Mouse (Mus musculus) kidney, postnatal 0 days (tissue): Measurements from ENCODE around the gene Csf2ra. TPM values are rescaled to one million over a fixed set of nuclear protein-coding genes. Genes with fewer than 3 reads are reported as not detected.
A peak's percentile ranks its signal among the peaks of the same experiment; 100 is the strongest.

Experiments used
- ATAC-seq: fragments of 200-750 bp; cut with Nextera tagmentation; replicated peaks from 2 replicates; pipeline ENCODE4 v1.8.0; 2017; ENCODE audit warnings: low read depth, moderate number of reproducible peaks, moderate TSS enrichment, moderate library complexity; ENCODE audit not compliant: low FRiP score
- DNase-seq: peaks from one replicate; pipeline ENCODE4 v3.0.0-alpha.2; 2016; ENCODE audit warnings: low spot score
- H3K27ac ChIP-seq: fragments of 300-500 bp; sonication (generic); 2 replicates; pipeline ENCODE4 v1.5.1; 2014; ENCODE audit warnings: mild to moderate bottlenecking
- H3K27me3 ChIP-seq: fragments of 300-500 bp; sonication (generic); 2 replicates; pipeline ENCODE4 v1.6.1; 2014; ENCODE audit warnings: low read length, mixed read lengths; ENCODE audit not compliant: insufficient read depth
- H3K36me3 ChIP-seq: fragments of 300-500 bp; sonication (generic); 2 replicates; pipeline ENCODE4 v1.6.1; 2014; ENCODE audit warnings: low read length, mixed read lengths; ENCODE audit not compliant: insufficient read depth
- H3K4me1 ChIP-seq: fragments of 300-500 bp; sonication (generic); replicated peaks from 2 replicates; pipeline ENCODE4 v1.6.1; 2014; ENCODE audit warnings: antibody characterized with exemption, low read length, mixed read lengths; ENCODE audit not compliant: insufficient read depth
- H3K4me2 ChIP-seq: fragments of 300-500 bp; sonication (generic); 2 replicates; pipeline ENCODE4 v1.6.1; 2014; ENCODE audit warnings: mild to moderate bottlenecking, low read length, moderate library complexity, mixed read lengths
- H3K4me3 ChIP-seq: fragments of 300-500 bp; sonication (generic); replicated peaks from 2 replicates; pipeline ENCODE4 v1.5.1; 2014; ENCODE audit warnings: low read depth, low read length
- H3K9ac ChIP-seq: fragments of 300-500 bp; sonication (generic); 2 replicates; pipeline ENCODE4 v1.6.1; 2014; ENCODE audit warnings: low read depth, low read length
- H3K9me3 ChIP-seq: fragments of 300-500 bp; sonication (generic); replicated peaks from 2 replicates; pipeline ENCODE4 v1.6.1; 2016; ENCODE audit warnings: low read length, inconsistent platforms, mixed read lengths
- CTCF ChIP-seq: IDR thresholded peaks from 2 replicates; pipeline ENCODE4 v1.5.1; 2016; ENCODE audit warnings: antibody characterized with exemption, low read depth, mild to moderate bottlenecking, moderate library complexity
- WGBS: fragments of 180-500 bp; shearing (Covaris S2); extraction: QIAGEN DNeasy Blood & Tissue Kit; methylation state at CpG from one replicate; pipeline ENCODE4 v1.1.7; 2014; 5-methylcytosine and 5-hydroxymethylcytosine counted together
- polyA plus RNA-seq: library from polyadenylated mRNA; unstranded; fragments of >200 nt; fragmentation: Nextera tagmentation; extraction: Ambion mirVana; gene quantifications from 2 replicates; pipeline ENCODE4 v1.2.1, GENCODE M21; 2015

The Csf2ra gene
- polyA plus RNA-seq, 1 experiment from 2014 or later: 16.9 TPM

DNA sequence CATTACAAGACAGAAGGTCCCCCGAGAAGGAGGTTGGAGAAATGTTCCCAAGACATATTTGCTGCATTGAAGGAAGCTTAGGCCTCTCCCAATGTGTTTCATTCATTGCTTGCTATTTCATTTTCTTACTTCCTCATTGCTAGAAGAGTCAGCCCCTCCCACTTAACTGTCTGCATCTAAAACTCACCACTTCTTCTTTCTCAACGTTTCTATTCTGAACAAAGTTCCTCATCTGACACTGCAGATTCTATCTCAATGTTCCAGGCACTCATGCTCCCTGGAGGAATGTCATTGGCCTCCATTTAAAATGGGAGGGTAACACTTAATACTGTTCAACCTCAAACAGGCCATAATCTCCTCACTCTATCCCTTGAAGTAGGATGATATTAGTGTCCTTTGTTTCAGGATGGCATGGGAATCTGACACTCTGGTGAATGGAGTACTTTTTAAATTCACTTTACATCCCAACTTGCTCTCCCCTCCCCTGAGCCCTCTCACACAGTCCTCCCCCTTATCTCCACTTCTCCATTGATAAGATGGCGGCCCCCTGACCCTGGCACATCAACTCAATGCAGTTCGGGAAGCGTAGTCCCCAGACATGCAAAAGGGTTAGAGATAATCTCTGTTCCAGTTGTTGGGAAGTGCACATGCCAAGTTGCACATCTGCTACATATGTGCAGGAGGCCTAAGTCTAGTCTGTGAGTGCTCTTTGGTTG is 16.6 kb upstream of the Csf2ra start:
- Histone ChIP-seq H3K9me3 (no peaks in the 10 kb centered on the region), H3K4me2 (no peak overlapping the region), H3K27ac (no peak overlapping the region), H3K36me3 (no peaks in the 10 kb centered on the region), H3K4me3 (no peak overlapping the region), H3K27me3 (no peaks in the 10 kb centered on the region), H3K9ac (no peak overlapping the region), H3K4me1 (no peaks in the 10 kb centered on the region)
- TF ChIP-seq CTCF: no peak
- WGBS: 77% methylated on average over 5 of the region's 5 CpGs
- no peak for DNase-seq
- no peak for ATAC-seq

DNA sequence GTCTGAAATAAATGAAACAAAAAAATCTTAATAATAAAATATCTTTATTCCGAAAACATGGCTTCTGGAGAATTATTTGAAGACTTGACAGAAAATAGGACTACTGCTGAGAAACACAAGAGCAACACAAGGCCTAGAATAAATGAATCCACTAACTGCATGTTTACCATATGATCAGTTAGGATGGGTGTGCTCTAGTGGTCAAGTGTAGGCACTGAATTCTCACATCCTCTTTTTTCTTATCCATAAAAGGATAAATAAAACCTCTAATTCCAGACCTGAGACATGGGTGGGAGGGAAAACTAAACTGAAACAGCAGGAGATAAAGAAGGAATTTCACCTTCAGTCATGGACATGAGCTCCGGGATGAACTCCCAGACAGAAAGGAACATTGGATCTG is 9.7 kb upstream of the Csf2ra start:
- H3K9me3 ChIP-seq: no peaks in the 10 kb centered on the region
- H3K27me3 ChIP-seq: no peaks in the 10 kb centered on the region
- H3K36me3 ChIP-seq: no peaks in the 10 kb centered on the region
- 88% methylated on average over 2 of the region's 2 CpGs for WGBS
- H3K27ac ChIP-seq: no peak overlapping the region
- DNase-seq (no peak), ATAC-seq (no peak)
- no peak overlapping the region for H3K4me2 ChIP-seq
- no peak overlapping the region for H3K9ac ChIP-seq
- H3K4me3 ChIP-seq: no peak overlapping the region
- TF ChIP-seq CTCF: no peak
- H3K4me1 ChIP-seq: no peaks in the 10 kb centered on the region

DNA sequence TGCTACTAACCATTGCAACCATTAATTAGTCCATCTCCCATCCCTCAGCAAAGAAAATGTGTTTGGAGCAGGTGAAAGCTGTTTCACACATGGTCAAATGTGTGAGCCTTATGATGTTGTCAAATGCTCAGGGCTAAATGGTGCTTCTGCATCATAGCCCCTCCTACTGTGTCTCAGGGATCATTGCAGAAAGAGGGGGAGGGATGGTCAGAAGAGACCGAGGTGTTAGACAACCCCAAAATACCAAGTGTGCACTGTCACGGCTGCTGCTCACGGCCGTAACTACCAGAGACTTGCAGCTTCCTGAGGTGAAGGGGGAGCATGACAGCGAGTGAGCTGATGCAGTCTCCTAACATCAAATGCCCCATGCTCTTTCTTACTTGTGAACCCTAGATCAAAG is 6.3 kb upstream of the Csf2ra start:
- TF ChIP-seq CTCF: no peak
- Histone ChIP-seq H3K27me3 (no peaks in the 10 kb centered on the region), H3K9ac (no peak overlapping the region), H3K27ac (no peak overlapping the region), H3K4me3 (no peak overlapping the region), H3K36me3 (no peaks in the 10 kb centered on the region), H3K9me3 (no peaks in the 10 kb centered on the region), H3K4me1 (no peaks in the 10 kb centered on the region), H3K4me2 (no peak overlapping the region)
- ATAC-seq: peak; percentile 52; the same call in 1 of the 2 replicates
- peak; percentile 26 for DNase-seq
- 18% methylated on average over 5 of the region's 5 CpGs for WGBS

DNA sequence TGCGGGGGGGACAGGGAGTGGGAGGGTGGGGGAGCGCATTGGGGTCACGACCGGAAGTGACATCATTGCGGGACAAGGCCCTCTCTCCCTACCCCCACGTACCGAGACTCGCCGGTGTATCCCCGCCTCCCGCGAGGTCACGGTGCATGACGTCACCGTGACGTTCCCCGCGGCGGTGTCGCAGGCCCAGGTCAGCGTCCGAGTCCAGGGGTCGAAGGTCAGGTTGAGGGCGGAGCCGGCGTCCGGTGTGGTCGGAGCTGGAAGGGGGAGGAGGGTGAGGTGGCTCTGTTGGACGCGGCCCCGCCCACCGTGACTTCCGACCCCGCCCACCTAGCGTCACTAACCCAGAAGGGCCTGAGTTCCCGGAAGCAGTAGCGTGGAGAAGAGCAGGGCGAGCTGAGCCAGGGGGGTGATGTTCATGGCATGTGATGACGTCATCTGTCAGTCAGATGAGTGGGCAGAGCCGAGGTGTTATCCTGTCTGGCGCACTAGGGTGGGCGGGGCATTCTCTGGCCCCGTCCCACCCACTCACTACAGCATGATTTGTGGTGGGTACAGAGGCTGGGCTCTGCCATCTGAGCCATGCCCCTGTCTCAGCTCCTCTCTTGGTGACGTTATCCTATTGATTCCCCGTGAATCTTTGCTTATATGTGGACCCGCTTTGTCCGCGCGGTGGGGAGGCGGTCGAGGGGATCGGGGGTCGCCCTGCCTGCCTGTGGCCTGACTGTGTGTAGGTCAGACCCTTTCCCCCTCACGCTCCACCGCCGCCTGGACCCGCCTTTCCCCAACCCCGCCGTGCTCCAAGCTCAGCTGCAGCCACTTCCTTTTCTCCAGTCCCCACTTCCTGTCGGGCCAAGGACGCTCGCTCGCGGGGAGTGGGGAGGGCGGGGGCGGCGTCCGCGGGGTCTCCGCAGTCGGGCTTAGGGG is 1.0 kb downstream of the Csf2ra start:
- ATAC-seq (peak; percentile 86), DNase-seq (peak; percentile 98)
- Histone ChIP-seq H3K27ac (peak overlapping the region; percentile 90), H3K36me3 (no peaks in the 10 kb centered on the region), H3K4me2 (peak overlapping the region; percentile 58), H3K4me3 (peak overlapping the region; percentile 43), H3K27me3 (no peaks in the 10 kb centered on the region), H3K9ac (peak overlapping the region; percentile 44; the same call in 1 of the 2 replicates), H3K9me3 (no peaks in the 10 kb centered on the region), H3K4me1 (no peaks in the 10 kb centered on the region)
- TF ChIP-seq CTCF: no peak
- 3% methylated on average over 69 of the region's 71 CpGs for WGBS

DNA sequence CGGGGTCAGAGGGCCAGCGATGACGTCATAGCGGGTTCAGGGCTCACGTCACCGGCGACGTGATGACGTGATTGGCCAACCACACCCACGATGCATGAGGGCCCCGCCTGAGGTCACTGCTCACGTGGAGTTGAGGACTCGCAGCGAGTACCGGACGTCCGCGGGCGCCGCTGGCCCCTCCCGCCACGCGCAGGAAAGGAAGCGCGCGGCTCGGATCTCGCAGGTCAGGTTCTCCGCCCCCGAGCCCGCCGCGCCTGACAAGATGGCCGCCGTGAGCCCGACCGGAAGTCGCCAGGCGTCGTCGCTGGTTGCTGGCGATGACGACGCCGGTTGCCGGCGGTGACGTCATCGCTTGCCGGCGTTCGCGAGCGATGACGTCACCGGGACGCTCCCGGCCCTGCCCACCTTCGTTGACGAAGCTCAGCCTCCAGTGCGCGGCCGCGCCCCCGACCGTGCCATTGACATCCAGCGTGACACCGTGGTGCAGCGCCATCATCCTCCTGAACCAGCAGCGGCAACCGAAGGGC is 1.8 kb downstream of the Csf2ra start:
- Histone ChIP-seq H3K4me2 (peak overlapping the region; percentile 58), H3K4me1 (no peaks in the 10 kb centered on the region), H3K36me3 (no peaks in the 10 kb centered on the region), H3K9me3 (no peaks in the 10 kb centered on the region), H3K27me3 (no peaks in the 10 kb centered on the region), H3K9ac (peak overlapping the region; percentile 44; the same call in 1 of the 2 replicates), H3K27ac (peak overlapping the region; percentile 90), H3K4me3 (peak overlapping the region; percentile 43)
- ATAC-seq (peak; percentile 38), DNase-seq (peak; percentile 87)
- no peak for TF ChIP-seq CTCF
- 3% methylated on average over 71 of the region's 71 CpGs for WGBS
